In genomic region chr5:86967271-86967670, GRCm38 (mm10) we compare ENCODE assay signal across 12 mouse cellular contexts. TPM values are rescaled to one million over a fixed set of nuclear protein-coding genes. Genes with fewer than 3 reads are reported as not detected.
"Had no signal": no experiment of that assay in that cellular context is flagged by ENCODE, and none has a peak within 500 bp of the region (broad histone marks: within the 10 kb centered on the region; RNA-seq: fewer than 3 reads in every experiment).

No protein-coding gene starts in this region.

RNA-seq across cellular contexts. Expression of gene Ugt2b35, which starts 33.4 kb away (rescaled TPM):
- total RNA-seq: neutrophil, adult 5-6 weeks had no signal
- polyA plus RNA-seq: neural tube, embryonic 13.5 days; neural tube, embryonic 14.5 days; neural tube, embryonic 15.5 days; spleen, adult 2 months; testis, adult 2 months; thymus, adult 2 months; thymus, postnatal 0 days had no signal

RNA-seq across cellular contexts. Expression of gene Ugt2b1, which starts 40.9 kb away (rescaled TPM):
- total RNA-seq: neutrophil, adult 5-6 weeks had no signal
- polyA plus RNA-seq: neural tube, embryonic 13.5 days; neural tube, embryonic 14.5 days; neural tube, embryonic 15.5 days; small intestine, adult 2 months; spleen, adult 2 months; stomach, embryonic 14.5 days; stomach, embryonic 16.5 days; stomach, postnatal 0 days; testis, adult 2 months; thymus, adult 2 months had no signal
